ENCODE assay signal across 20 mouse cellular contexts in genomic region chr19:15809008-15809407, GRCm38 (mm10).
DNase-seq lines count a peak whose midpoint lies in the region; ATAC-seq lines count a peak whose summit lies in the region.
"Had no signal": no experiment of that assay in that cellular context is flagged by ENCODE, and none has a peak within 500 bp of the region (broad histone marks: within the 10 kb centered on the region; RNA-seq: fewer than 3 reads in every experiment).

No protein-coding gene starts in this region.

- no peak overlapping the region for H3K4me3 ChIP-seq in midbrain, embryonic 11.5 days (ENCODE audit: low read depth, low read length)
- H3K4me3 ChIP-seq in midbrain, embryonic 15.5 days, result no peak overlapping the region
- H3K4me3 ChIP-seq in hindbrain, embryonic 12.5 days, result no peak overlapping the region

- no peak overlapping the region for H3K9ac ChIP-seq in midbrain, embryonic 11.5 days (ENCODE audit: low read length)
- H3K9ac ChIP-seq in midbrain, embryonic 15.5 days, result no peak overlapping the region
- no peak overlapping the region for H3K9ac ChIP-seq in hindbrain, embryonic 12.5 days

- no peak overlapping the region for H3K4me2 ChIP-seq in midbrain, embryonic 11.5 days
- H3K4me2 ChIP-seq in midbrain, embryonic 15.5 days, result no peak overlapping the region
- no peak overlapping the region for H3K4me2 ChIP-seq in hindbrain, embryonic 12.5 days (replicated peaks)

- no peaks in the 10 kb centered on the region for H3K36me3 ChIP-seq in midbrain, embryonic 11.5 days (ENCODE audit: control insufficient read depth, insufficient read depth, low read length)
- no peaks in the 10 kb centered on the region for H3K36me3 ChIP-seq in midbrain, embryonic 15.5 days (replicated peaks)
- no peaks in the 10 kb centered on the region for H3K36me3 ChIP-seq in hindbrain, embryonic 12.5 days
- H3K36me3 ChIP-seq: G1E had no signal

- WGBS in midbrain, embryonic 11.5 days, result 89% methylated on average over 5 of the region's 5 CpGs
- WGBS in midbrain, embryonic 15.5 days, result 93% methylated on average over 5 of the region's 5 CpGs
- 92% methylated on average over 5 of the region's 5 CpGs for WGBS in hindbrain, embryonic 12.5 days

- no peaks in the 10 kb centered on the region; the same call in 1 of the 2 replicates for H3K9me3 ChIP-seq in midbrain, embryonic 11.5 days (ENCODE audit: control insufficient read depth, low read length)
- H3K9me3 ChIP-seq in midbrain, embryonic 15.5 days, result no peaks in the 10 kb centered on the region
- no peaks in the 10 kb centered on the region for H3K9me3 ChIP-seq in hindbrain, embryonic 12.5 days (replicated peaks)

- peaks cover 7% of the 10 kb centered on the region; the same call in 1 of the 2 replicates for H3K4me1 ChIP-seq in midbrain, embryonic 11.5 days (ENCODE audit: control insufficient read depth, insufficient read depth, low read length)
- H3K4me1 ChIP-seq in midbrain, embryonic 15.5 days, result peaks cover under 1% of the 10 kb centered on the region
- 0 out of 2 replicates have a peak, but pooled peaks cover 2% of the 10 kb centered on the region for H3K4me1 ChIP-seq in hindbrain, embryonic 12.5 days

- no peak for ATAC-seq in midbrain, embryonic 11.5 days (ENCODE audit: low FRiP score)
- no peak for ATAC-seq in midbrain, embryonic 15.5 days (replicated peaks)
- ATAC-seq in common myeloid progenitor, adult 5-6 weeks (replicated peaks; ENCODE audit: low read depth, poor library complexity, severe bottlenecking), result peak; percentile 60
- 0 out of 2 replicates have a peak, but pooled peaks have one; percentile 14 for ATAC-seq in megakaryocyte progenitor cell, adult 5-6 weeks (replicated peaks; ENCODE audit: poor library complexity)
- ATAC-seq in hindbrain, embryonic 12.5 days (ENCODE audit: low FRiP score), result no peak
- ATAC-seq: activated CD4-positive, CD25-positive, alpha-beta regulatory T cell, adult 4 months; CD4-positive, CD25-positive, alpha-beta regulatory T cell, adult 4 months had no signal

- peaks cover 55% of the 10 kb centered on the region for H3K27me3 ChIP-seq in midbrain, embryonic 11.5 days (ENCODE audit: control insufficient read depth, insufficient read depth, low read length)
- H3K27me3 ChIP-seq in midbrain, embryonic 15.5 days (replicated peaks), result peaks cover 36% of the 10 kb centered on the region
- peaks cover 13% of the 10 kb centered on the region for H3K27me3 ChIP-seq in hindbrain, embryonic 12.5 days

- H3K27ac ChIP-seq in midbrain, embryonic 11.5 days (ENCODE audit: low read depth, low read length), result no peak overlapping the region
- H3K27ac ChIP-seq in midbrain, embryonic 15.5 days, result no peak overlapping the region
- no peak overlapping the region for H3K27ac ChIP-seq in hindbrain, embryonic 12.5 days

- peak; percentile 58 for DNase-seq in heart, adult 11 months
- no peak for DNase-seq in heart, postnatal 4 days
- DNase-seq in midbrain, embryonic 11.5 days (ENCODE audit: low spot score, missing footprints), result peak; percentile 69
- DNase-seq in adrenal gland, postnatal 14 days, result no peak
- DNase-seq: adrenal gland, adult 2 months; adrenal gland, adult 8-10 months; adrenal gland, postnatal 10 days; adrenal gland, postnatal 25 days; adrenal gland, postnatal 36 days; B cell, adult 2 months; cerebellum, adult 11 months; cerebellum, adult 11-12 months; cerebellum, adult 18-20 months had no signal

Comparison
In these comparisons a context has a peak if more than half of its experiments do, and no peak if none do; other contexts are left out.
1. DNase-seq: peak in heart, adult 11 months (single experiment) and midbrain, embryonic 11.5 days (single experiment); none in heart, postnatal 4 days (single experiment) and adrenal gland, postnatal 14 days (single experiment).
2. ATAC-seq: peak in common myeloid progenitor, adult 5-6 weeks (single experiment) and megakaryocyte progenitor cell, adult 5-6 weeks (single experiment); none in midbrain, embryonic 11.5 days (single experiment), midbrain, embryonic 15.5 days (single experiment) and hindbrain, embryonic 12.5 days (single experiment).